Mouse (Mus musculus): ENCODE results near the gene Cbx5.

- TF ChIP-seq CTCF (IDR thresholded peaks at IDR 0.05; ENCODE audit: low read depth) (no peak), EP300 (optimal IDR thresholded peaks at IDR 0.05) (no peak)
These were observed 409 bp downstream of the Cbx5 start for GRCm38 (mm10) chr15:103239130-103239684.

Measured in stomach, postnatal 0 days (tissue).